Mouse (Mus musculus) ES-Bruce4 (cell line): Measurements from ENCODE around the gene Ctc1.

Source experiments
- CTCF ChIP-seq: IDR thresholded peaks from one replicate; pipeline ENCODE4 v1.8.1; 2011; ENCODE audit warnings: low read depth, low read length
- EP300 ChIP-seq: IDR thresholded peaks from 2 replicates; pipeline ENCODE4 v1.6.1; 2011; ENCODE audit warnings: low read depth, low read length; ENCODE audit not compliant: insufficient read depth

- TF ChIP-seq CTCF: no peak
- TF ChIP-seq EP300: no peak
Observed at GRCm38 (mm10) chr11:69045531-69046394, 30.1 kb downstream of the Ctc1 start, which contains the start of gene Aurkb.
